Mouse (Mus musculus) cortical plate, adult 2 months (tissue): ENCODE data around the gene Ccdc191.

Source experiments
- CTCF ChIP-seq: fragments of 200-500 bp; IDR thresholded peaks from 2 replicates; pipeline ENCODE4 v1.5.1; 2011; ENCODE audit warnings: mild to moderate bottlenecking, control low read depth, low read length; ENCODE audit not compliant: insufficient read depth; ENCODE audit errors: extremely low read depth
- POLR2A ChIP-seq: fragments of 200-500 bp; IDR thresholded peaks from 2 replicates; pipeline ENCODE4 v1.6.1; 2011; ENCODE audit warnings: mild to moderate bottlenecking, low read length, control low read depth; ENCODE audit not compliant: insufficient read depth; ENCODE audit errors: extremely low read depth

DNA sequence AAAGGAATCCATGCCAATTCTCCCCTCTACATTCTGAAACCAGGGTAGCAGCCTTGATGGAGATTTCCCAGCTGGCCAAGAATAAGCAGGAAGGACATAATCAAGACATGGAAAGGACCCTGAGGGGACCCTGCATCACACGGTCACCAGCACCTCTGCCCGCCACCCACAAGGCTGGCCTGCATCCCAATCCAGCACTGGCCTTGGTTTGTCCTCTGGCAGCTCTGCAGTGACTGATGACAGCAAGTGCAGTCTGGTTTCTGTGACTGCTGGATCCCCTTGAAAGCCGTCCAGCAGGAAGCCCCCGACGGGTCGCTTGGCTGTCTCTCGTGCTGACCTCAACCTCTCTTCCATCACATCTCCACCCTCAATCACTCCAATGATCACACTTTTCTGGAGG, 18.2 kb upstream of the Ccdc191 start:
- TF ChIP-seq POLR2A (no peak), CTCF (no peak)
